Mouse (Mus musculus) WW6 (cell line): Measurements from ENCODE around the gene Klhdc9.

Source experiments
- DNase-seq: peaks from one replicate; pipeline ENCODE4 v3.0.0-alpha.2; 2013; ENCODE audit warnings: low read depth, low spot score

Klhdc9 gene

DNA sequence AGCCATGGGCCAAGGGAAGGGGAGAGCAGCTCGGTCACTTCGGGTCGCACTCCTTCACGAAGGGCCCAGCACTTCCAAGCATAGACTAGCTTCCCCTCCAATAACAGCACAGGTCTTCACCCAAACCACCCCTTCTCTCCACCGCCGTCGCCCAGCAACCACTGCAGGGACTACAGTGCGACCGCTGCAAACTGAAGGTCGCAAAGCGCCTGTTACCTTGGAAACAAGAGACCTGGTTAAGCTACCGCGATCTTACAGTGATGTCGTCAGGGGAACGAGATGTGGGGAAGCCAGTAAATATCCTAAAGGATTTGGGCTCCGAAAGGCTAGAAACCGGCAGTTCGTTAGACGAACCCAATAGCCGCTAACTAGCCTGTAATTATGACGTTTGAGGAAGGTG is at the start of gene Klhdc9:
Gene Klhdc9, minus strand, starts transcription at position 143 of the 400 bp plus-strand sequence.
- DNase-seq: peak; percentile 87

GRCm38 (mm10) chr1:171410231-171410630 is 49.6 kb upstream of the Klhdc9 start:
- DNase-seq: no peak

DNA sequence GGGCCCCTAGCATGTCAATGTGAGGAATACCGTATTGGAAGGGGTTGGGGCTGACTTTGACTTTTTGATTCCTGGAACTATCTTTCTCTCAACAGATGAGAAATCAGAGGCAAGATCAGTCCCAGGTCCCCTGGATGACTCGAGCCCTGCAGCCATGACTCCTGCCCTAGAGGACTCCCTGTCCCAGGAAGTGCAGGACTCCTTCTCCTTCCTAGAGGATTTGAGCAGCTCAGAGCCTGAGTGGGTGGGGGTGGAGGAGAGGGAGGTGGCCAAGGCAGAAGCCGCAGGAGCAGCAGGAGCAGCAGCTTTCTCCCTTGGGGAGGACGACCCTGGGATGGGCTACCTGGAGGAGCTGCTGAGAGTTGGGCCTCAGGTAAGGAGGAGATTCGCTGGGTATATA is 46.7 kb upstream of the Klhdc9 start:
- DNase-seq: no peak

DNA sequence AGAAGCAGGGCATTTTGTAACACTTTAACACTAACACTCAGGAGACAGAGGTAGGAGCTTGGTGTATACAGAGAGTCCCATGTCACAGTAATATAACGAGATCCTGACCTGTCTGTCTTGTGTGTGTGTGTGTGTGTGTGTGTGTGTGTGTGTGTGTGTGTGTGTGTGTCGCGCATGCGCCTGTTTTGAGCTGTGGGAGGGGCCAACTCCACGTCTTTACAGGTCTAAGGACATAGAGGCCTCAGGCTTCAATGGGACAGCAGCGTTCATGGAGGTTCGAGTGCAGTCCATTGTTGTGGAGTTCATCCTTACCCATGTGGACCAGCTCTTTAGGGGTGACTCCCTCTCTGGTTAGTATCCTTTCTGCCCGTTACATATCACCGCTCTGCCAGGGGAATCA is 42.4 kb upstream of the Klhdc9 start:
- no peak for DNase-seq

DNA sequence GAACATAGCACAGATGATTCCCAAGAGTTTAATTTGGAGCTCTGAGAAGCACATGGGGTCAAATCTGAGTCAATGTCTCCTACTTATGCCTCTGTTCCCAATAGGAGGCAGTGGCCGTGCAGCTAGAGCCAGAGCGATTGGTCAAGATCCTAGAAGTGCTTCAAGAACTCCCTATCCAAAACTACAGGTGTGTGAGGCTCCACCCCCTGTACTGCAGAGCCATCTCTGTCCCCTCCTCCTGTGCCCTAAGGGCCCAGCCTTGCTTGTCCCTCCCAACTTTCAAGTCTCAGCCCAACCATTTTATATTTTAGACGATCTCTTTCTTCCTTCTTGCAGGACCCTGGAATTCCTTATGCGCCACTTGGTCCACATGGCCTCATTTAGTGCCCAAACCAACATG is 41.2 kb upstream of the Klhdc9 start:
- DNase-seq: no peak

DNA sequence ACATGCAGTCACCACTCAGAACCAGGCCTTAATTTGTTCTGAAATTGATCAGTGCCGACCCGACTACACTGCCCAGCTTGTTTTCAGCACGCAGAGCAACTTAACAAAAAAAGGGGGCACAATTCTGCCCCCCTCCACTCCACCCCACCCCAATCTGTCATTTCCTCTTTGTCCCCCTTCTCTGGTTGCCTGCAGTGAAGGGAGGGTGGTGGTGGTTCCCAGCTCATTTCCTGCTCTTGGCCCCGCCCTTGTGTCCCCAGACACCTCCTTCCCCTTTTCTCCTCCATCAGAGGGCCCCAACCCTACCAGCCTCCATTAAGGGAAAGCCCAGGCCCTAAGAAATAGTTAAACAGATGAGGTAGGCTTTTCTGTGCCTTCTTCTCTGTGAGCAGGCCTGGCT is 29.5 kb upstream of the Klhdc9 start:
- DNase-seq: no peak

DNA sequence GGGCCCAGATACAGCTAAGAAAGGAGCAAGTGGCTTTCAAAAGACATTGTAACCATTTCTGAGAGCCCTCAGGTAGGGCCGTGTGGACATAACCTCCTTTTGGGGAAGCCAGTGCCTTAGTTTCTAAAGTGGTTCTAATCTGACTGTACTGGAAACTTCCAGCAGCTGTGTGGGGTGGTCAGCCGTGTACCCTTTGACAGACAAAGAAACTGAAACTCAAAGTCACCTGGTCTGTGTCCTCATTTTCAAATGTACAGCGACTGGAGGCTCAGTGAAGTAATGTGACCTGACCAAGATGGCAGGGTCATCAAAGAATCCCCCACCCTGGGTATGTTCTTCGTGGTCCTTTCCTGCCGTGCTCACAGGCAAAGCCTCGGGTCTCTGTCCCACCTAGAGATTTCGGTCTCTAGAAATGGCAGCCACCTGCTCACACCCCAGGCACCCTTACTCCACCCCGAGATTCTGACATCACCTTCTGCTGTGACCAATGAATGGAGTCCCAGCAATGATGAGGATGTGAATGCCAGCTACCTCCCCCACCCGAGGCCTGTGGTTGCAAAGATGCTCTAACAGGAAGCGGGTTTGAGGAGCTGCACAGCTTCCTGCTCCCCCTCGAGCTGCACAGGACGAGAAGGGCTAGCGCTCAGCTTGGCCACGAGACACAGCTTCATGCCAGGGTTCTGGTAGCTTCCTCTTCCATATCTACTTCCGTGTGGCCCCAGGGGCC is 27.9 kb upstream of the Klhdc9 start, which contains the start of gene Arhgap30:
Gene Arhgap30, plus strand, starts transcription at position 579 of the 727 bp plus-strand sequence.
- DNase-seq: no peak

- no peak for DNase-seq
Measured at GRCm38 (mm10) chr1:171387099-171387498, 26.5 kb upstream of the Klhdc9 start.

GRCm38 (mm10) chr1:171385171-171385570 is 24.6 kb upstream of the Klhdc9 start:
- DNase-seq: no peak

DNA sequence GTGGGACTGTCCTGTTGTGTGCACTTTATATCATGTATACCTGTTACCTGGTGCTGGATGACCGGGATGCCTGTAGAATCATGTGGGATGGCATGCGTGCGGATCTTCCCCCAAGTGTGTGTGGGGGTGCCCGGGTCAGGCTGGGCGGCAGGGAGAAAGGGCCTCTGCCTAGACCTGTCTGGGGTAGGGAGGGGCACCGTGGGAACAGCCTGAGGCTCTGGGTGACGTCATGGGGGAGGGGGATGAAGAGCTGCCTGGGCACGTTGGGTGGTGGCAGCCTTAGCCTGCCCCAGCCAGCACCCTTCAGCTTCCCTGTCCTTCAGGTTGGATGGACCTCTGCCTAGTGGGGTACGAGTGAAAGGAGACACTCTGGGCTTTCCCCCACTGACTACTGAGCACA is 23.8 kb upstream of the Klhdc9 start:
- no peak for DNase-seq

- no peak for DNase-seq
Measured at GRCm38 (mm10) chr1:171382096-171382620, 21.6 kb upstream of the Klhdc9 start.

DNA sequence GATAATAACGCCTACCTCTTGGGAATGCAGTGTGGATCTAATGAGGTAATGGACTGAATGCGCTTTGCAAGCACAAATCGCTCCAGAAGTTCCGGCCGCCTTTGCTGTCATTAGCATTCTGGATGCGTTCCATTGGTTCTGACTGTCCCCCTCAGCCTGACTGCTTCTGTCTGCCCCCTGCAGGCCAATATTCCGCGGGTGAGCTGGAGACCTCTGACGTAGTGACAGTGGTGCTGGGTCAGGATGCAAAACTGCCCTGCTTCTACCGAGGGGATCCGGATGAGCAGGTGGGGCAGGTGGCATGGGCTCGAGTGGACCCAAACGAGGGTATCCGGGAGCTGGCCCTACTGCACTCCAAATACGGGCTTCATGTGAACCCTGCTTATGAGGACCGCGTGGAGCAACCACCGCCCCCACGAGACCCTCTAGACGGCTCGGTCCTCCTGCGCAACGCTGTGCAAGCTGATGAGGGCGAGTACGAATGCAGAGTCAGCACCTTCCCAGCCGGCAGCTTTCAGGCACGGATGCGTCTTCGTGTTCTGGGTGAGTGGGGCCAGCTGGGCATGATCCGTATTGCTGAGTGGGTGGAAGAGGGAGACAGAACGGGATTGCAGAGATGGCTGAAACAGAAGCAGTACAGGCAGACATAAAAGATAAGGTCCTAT is 19.5 kb upstream of the Klhdc9 start:
- peak; percentile 72 for DNase-seq

DNA sequence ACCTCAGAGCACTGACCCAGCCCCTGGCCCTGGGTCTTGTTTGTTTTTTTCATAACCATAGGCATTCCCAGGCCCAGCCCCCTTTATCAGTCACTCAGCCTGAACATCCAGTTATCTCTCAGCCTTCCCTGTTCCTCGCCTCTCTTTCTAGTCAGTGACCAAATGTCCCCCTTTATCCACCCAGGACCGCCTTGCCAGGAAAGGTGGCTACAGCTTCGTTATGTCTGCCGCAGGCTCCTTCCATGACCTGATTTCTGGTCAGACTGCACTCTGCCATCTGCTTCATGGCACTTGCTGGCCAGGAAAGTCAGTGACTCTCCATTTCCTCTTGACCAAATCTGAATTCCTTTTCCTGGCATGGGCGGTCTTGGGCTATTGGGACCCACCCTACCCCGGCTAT is 17.7 kb upstream of the Klhdc9 start:
- DNase-seq: no peak

DNA sequence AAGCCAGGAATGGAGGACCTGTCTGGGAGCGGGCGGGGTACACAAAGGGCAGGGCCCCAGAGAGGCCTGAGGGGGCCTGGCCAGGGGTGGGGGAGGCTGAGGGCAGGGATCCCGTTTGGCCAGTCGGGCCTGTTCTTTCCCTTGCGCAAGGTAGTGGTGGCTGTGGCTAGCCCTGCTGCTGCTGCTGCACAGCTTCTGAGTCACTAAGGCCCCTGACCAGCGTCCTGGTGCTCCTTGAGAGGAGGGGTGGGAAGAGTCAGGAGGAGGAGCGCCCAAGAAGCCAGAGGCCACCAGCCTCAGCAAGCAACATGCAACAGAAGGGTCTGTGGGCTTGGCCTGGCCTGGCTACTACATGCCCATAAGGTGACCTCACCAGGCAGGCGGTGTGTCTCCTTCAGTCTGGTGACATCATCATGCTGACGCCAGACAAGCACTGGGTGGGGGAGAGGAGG is 15.1 kb upstream of the Klhdc9 start:
- no peak for DNase-seq

DNA sequence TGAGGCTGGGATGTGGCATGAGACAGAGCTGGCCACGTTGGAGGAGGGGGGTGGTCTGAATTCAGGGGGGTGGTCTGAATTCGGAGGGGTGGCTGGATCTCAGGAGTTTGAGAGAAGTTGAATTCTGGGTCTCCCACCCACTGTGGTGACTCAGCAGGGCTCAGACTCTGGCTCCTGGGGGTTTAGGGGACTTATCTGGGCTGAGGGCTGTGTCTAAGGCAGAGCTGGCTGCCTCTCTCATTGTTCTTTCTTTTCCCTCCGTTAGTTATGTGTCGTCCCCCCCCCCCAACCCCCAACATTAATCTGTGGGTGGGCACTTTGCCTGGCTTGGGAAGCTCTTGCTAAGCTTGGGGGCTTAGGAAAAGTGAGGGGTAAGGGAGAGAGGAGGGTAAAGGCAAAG is 13.3 kb upstream of the Klhdc9 start:
- DNase-seq: no peak

DNA sequence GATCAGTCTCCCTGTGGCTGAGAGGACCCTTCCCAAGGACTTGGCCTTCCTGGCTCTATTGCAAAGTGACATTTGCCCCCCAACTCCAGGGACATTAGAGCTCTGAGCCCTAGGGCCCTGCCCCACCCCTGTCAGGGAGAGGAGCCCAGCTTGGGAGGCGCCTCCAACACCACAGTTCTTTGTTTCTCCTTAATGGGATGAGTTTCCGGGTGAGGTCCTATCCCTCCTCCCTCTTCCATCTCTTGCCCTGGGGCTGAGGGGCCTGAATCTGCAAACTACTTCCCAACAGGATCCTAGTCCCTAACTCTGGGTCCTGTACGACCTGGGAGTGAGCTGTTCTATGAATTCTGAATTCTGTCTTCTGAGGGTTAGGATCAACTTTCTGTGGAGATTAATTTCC is 12.3 kb upstream of the Klhdc9 start:
- DNase-seq: no peak

- no peak for DNase-seq
Measured at GRCm38 (mm10) chr1:171369845-171370556, 9.4 kb upstream of the Klhdc9 start, which contains the start of gene Nectin4. Nectin4 (plus strand) TSS chr1:171370099.

- no peak for DNase-seq
Measured at GRCm38 (mm10) chr1:171365934-171366333, 5.3 kb upstream of the Klhdc9 start.

DNA sequence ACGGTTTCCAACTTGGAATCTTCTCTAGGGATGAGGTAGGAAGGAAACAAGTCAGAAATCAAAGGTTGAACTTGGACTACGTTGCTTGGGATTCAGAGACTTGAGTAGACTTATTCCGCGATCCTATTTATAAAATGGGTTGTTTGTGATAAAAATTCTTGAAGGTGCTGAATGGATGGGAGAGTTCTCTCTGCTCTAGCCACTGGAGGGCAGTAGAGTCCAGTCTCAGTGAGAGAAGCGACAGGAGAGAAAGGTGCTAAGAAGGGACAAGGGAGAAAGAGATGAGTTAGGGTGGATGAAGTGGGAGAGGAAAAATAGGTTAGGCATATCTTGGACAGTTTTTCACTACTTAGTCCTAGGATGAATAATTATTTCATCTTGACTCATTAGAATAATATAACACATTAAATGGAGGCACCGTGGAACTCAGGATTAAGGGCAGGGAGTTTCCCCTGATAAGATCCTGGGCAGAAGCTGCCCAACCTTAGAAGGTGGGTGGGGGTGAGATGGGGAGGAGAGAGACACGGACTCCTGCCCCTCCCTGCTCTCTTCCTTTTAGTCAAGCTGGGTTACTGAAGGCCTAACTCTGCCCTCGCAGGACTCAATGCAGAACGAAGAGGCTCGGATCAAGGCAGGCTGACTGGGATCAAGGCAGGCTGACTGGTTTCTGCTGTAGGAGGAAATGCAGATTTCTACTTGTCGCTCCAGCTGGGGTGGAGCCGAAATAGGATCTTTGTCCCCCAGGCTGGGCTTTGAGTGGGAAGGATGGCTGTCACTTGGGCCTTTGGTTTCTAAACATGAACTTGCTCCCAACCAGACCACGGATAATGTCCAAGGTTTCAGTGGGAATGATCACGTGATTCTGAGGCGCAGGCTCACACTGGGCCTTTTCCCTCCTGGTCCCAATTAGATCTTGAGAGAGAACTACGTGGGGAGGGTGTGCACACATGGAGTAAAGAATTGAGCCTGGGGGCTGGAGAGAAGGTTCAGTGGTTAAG is 807 bp upstream of the Klhdc9 start:
- no peak for DNase-seq

DNA sequence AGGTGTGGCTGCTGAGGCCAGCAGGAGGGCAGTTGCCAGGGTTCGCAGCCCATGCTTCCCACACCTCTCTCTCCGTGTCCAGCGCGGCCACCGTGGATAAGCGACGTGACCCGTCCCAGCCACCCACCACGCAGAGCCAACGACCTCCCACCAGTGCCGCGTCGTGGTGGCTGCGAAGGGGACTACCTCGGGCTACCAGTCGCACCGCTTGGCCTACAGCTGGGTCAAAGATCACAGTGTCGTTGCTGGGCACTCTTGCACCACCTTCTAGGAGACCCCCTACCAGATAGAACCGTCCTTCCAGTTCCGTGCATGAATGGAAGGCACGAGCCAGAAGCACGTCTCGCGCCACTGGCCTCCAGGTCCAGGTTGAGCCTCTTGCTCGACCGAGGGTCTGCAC is 345 bp downstream of the Klhdc9 start:
- DNase-seq: no peak

- DNase-seq: no peak
Measured at GRCm38 (mm10) chr1:171358421-171358820, 2.2 kb downstream of the Klhdc9 start.
